Comparison of ENCODE assay signal across 11 mouse cellular contexts in genomic region chr14:73700256-73700655, GRCm38 (mm10). TPM values are rescaled to one million over a fixed set of nuclear protein-coding genes. Genes with fewer than 3 reads are reported as not detected.
DNase-seq lines count a peak whose midpoint lies in the region; ATAC-seq and TF ChIP-seq lines count a peak whose summit lies in the region.
"Had no signal": no experiment of that assay in that cellular context is flagged by ENCODE, and none has a peak within 500 bp of the region (broad histone marks: within the 10 kb centered on the region; RNA-seq: fewer than 3 reads in every experiment).

No protein-coding gene starts in this region.

- no peak overlapping the region for H3K9ac ChIP-seq in heart, postnatal 0 days (replicated peaks; ENCODE audit: low read depth, low read length)
- H3K9ac ChIP-seq in lung, embryonic 14.5 days = no peak overlapping the region

- no peaks in the 10 kb centered on the region for H3K9me3 ChIP-seq in heart, postnatal 0 days (replicated peaks; ENCODE audit: control insufficient read depth, low read length)
- H3K9me3 ChIP-seq in lung, embryonic 14.5 days (ENCODE audit: low read depth, low read length) = no peaks in the 10 kb centered on the region
- H3K9me3 ChIP-seq: G1E had no signal

- peak; percentile 78 for TF ChIP-seq CTCF in heart, postnatal 0 days (IDR thresholded peaks at IDR 0.05; ENCODE audit: low read depth)
- peak; percentile 77 for TF ChIP-seq CTCF in lung, embryonic 14.5 days (IDR thresholded peaks at IDR 0.05; ENCODE audit: low read depth)
- peak; percentile 58 for TF ChIP-seq CTCF in Patski (IDR thresholded peaks at IDR 0.05)

- no peak for ATAC-seq in heart, postnatal 0 days (ENCODE audit: insufficient read depth, low read depth)
- ATAC-seq in lung, embryonic 14.5 days (ENCODE audit: insufficient read depth) = no peak
- no peak for ATAC-seq in Patski
- ATAC-seq in megakaryocyte, adult 5-6 weeks (ENCODE audit: poor library complexity, severe bottlenecking) = no peak

- TF ChIP-seq EP300 in heart, postnatal 0 days (IDR thresholded peaks at IDR 0.05; ENCODE audit: low read depth) = no peak

- no peaks in the 10 kb centered on the region for H3K4me1 ChIP-seq in heart, postnatal 0 days (ENCODE audit: control insufficient read depth, insufficient read depth)
- no peaks in the 10 kb centered on the region for H3K4me1 ChIP-seq in lung, embryonic 14.5 days (ENCODE audit: insufficient read depth)

- H3K4me2 ChIP-seq in heart, postnatal 0 days (ENCODE audit: low read depth, low read length) = no peak overlapping the region
- no peak overlapping the region for H3K4me2 ChIP-seq in lung, embryonic 14.5 days

- H3K4me3 ChIP-seq in heart, postnatal 0 days (ENCODE audit: low read depth, low read length) = no peak overlapping the region
- H3K4me3 ChIP-seq in lung, embryonic 14.5 days (ENCODE audit: low read depth, low read length) = no peak overlapping the region

- CTCF ChIA-PET in Patski (lab: Charles Lee) = no interaction called here

- in situ Hi-C loops in Patski (cut with MboI; ENCODE audit: low pct_unique_long_range_greater_than_20kb) = no loop called here

- peak; percentile 45 for DNase-seq in heart, postnatal 0 days (ENCODE audit: low spot score)
- no peak for DNase-seq in heart, adult 8-10 months (ENCODE audit: low spot score)
- peak; percentile 72 for DNase-seq in lung, embryonic 14.5 days
- no peak for DNase-seq in lung, postnatal 36 days
- no peak for DNase-seq in Patski (ENCODE audit: low read depth, low spot score)
- peak; percentile 15 for DNase-seq in mesoderm, embryonic 11.5 days (ENCODE audit: low read depth, low spot score)
- DNase-seq in ovary, adult 18-20 months (ENCODE audit: low spot score) = no peak
- DNase-seq: kidney, adult 2 months; lung, postnatal 14 days had no signal

- 31% methylated on average over 1 of the region's 1 CpGs for WGBS in heart, postnatal 0 days
- 21% methylated on average over 1 of the region's 1 CpGs for WGBS in lung, embryonic 14.5 days

- POLR2A ChIA-PET in Patski (lab: Charles Lee) = no interaction called here

- H3K27ac ChIP-seq in heart, postnatal 0 days (ENCODE audit: low read depth) = no peak overlapping the region
- H3K27ac ChIP-seq in lung, embryonic 14.5 days (ENCODE audit: low read depth) = no peak overlapping the region

- no peaks in the 10 kb centered on the region for H3K36me3 ChIP-seq in heart, postnatal 0 days (replicated peaks; ENCODE audit: control insufficient read depth, insufficient read depth, low read length)
- H3K36me3 ChIP-seq in lung, embryonic 14.5 days (ENCODE audit: insufficient read depth) = no peaks in the 10 kb centered on the region
- H3K36me3 ChIP-seq: G1E had no signal

- no peaks in the 10 kb centered on the region for H3K27me3 ChIP-seq in heart, postnatal 0 days (ENCODE audit: control insufficient read depth, insufficient read depth, low read length)
- H3K27me3 ChIP-seq in lung, embryonic 14.5 days (ENCODE audit: insufficient read depth, low read length) = no peaks in the 10 kb centered on the region
- no peaks in the 10 kb centered on the region for H3K27me3 ChIP-seq in Patski

RNA-seq across cellular contexts. Expression of gene Gm21750, which starts 39.2 kb away (rescaled TPM):
- total RNA-seq in heart, postnatal 0 days (2014; rRNA removed; ENCODE audit: low replicate concordance) = not detected in 2 replicates
- polyA plus RNA-seq in heart, postnatal 0 days (2015; fragmentation: Nextera tagmentation; extraction: Ambion mirVana) = not detected in 2 replicates
- not detected for total RNA-seq in heart, adult 8-10 months (2022)
- not detected in 2 replicates for polyA plus RNA-seq in lung, embryonic 14.5 days (2014; fragmentation: Nextera tagmentation; extraction: Ambion mirVana)
- polyA plus RNA-seq in Patski (2021) = not detected
- not detected in 2 replicates for total RNA-seq in megakaryocyte, adult 5-6 weeks (2015)
- not detected in 2 replicates for total RNA-seq in megakaryocyte, adult 5-6 weeks (2017)
- polyA plus RNA-seq: G1E; kidney, adult 2 months had no signal

Comparison
In these comparisons a context has a peak if more than half of its experiments do, and no peak if none do; other contexts are left out.
1. DNase-seq: peak in heart, postnatal 0 days (single experiment), lung, embryonic 14.5 days (single experiment) and mesoderm, embryonic 11.5 days (single experiment); none in heart, adult 8-10 months (single experiment), lung, postnatal 36 days (single experiment), Patski (single experiment) and ovary, adult 18-20 months (single experiment).
2. Peak in every context shown above with its lines, with median percentiles within 50 percentile points of each other: CTCF ChIP-seq.